Mouse (Mus musculus) bone marrow, adult 2 months (tissue): Measurements from ENCODE around the gene Pak2. TPM values are rescaled to one million over a fixed set of nuclear protein-coding genes. Genes with fewer than 3 reads are reported as not detected.

Experiments used
- H3K27ac ChIP-seq: fragments of 200-500 bp; 2 replicates; pipeline ENCODE4 v1.5.1; 2012; ENCODE audit warnings: low read depth, mild to moderate bottlenecking, control low read depth, inconsistent platforms, low read length; ENCODE audit not compliant: control insufficient read depth, poor library complexity, insufficient read depth
- H3K4me1 ChIP-seq: fragments of 200-500 bp; 2 replicates; pipeline ENCODE4 v1.6.1; 2011; ENCODE audit warnings: low read length; ENCODE audit not compliant: control insufficient read depth, insufficient read depth
- H3K4me3 ChIP-seq: fragments of 200-500 bp; replicated peaks from 2 replicates; pipeline ENCODE3; 2011; ENCODE audit warnings: mild to moderate bottlenecking, low read depth, low read length, control low read depth; ENCODE audit not compliant: control insufficient read depth
- CTCF ChIP-seq: fragments of 200-500 bp; IDR thresholded peaks from 2 replicates; pipeline ENCODE4 v1.5.1; 2011; ENCODE audit warnings: low read length, control low read depth; ENCODE audit not compliant: control insufficient read depth, insufficient read depth
- POLR2A ChIP-seq: fragments of 200-500 bp; IDR thresholded peaks from 2 replicates; pipeline ENCODE4 v1.6.1; 2011; ENCODE audit warnings: low read depth, mild to moderate bottlenecking, control low read depth, low read length, borderline replicate concordance; ENCODE audit not compliant: control insufficient read depth
- WGBS: fragments of 180-500 bp; shearing (Covaris S2); methylation state at CpG from one replicate; pipeline ENCODE4 v1.1.7; 2018; 5-methylcytosine and 5-hydroxymethylcytosine counted together
- polyA plus RNA-seq: library from polyadenylated mRNA; stranded (reverse); fragments of >200 nt; gene quantifications from 2 replicates; pipeline ENCODE4 v1.2.4, GENCODE M21; 2011; ENCODE audit warnings: low replicate concordance; ENCODE audit not compliant: missing spikeins, insufficient read depth, insufficient read length

The Pak2 gene
- polyA plus RNA-seq, 1 experiment = 25.2 TPM

- TF ChIP-seq CTCF (no peak), POLR2A (no peak)
- H3K4me1 ChIP-seq = peaks cover 3% of the 10 kb centered on the region
- 9% methylated on average over 6 of the region's 6 CpGs for WGBS
- H3K4me3 ChIP-seq = no peak overlapping the region
- no peak overlapping the region for H3K27ac ChIP-seq
These were observed 19.2 kb downstream of the Pak2 start for GRCm38 (mm10) chr16:32059840-32060523.

GRCm38 (mm10) chr16:32058817-32059216 is 20.3 kb downstream of the Pak2 start:
- no peak for TF ChIP-seq CTCF
- no peak for TF ChIP-seq POLR2A
- Histone ChIP-seq H3K27ac (no peak overlapping the region), H3K4me1 (peaks cover 2% of the 10 kb centered on the region), H3K4me3 (no peak overlapping the region)
- WGBS = 75% methylated on average over 5 of the region's 5 CpGs

- TF ChIP-seq POLR2A (no peak), CTCF (no peak)
- 85% methylated on average over 4 of the region's 4 CpGs for WGBS
- Histone ChIP-seq H3K4me1 (no peaks in the 10 kb centered on the region), H3K4me3 (no peak overlapping the region), H3K27ac (no peak overlapping the region)
These were observed 36.8 kb downstream of the Pak2 start for GRCm38 (mm10) chr16:32042367-32042766.

GRCm38 (mm10) chr16:32019678-32020077 is 59.5 kb downstream of the Pak2 start:
- Histone ChIP-seq H3K27ac (no peak overlapping the region), H3K4me3 (no peak overlapping the region), H3K4me1 (no peaks in the 10 kb centered on the region)
- WGBS = 92% methylated on average over 9 of the region's 9 CpGs
- TF ChIP-seq CTCF = no peak
- TF ChIP-seq POLR2A = no peak

GRCm38 (mm10) chr16:32010330-32010729 is 68.8 kb downstream of the Pak2 start:
- TF ChIP-seq CTCF = no peak
- no peak for TF ChIP-seq POLR2A
- 71% methylated on average over 4 of the region's 4 CpGs for WGBS
- H3K27ac ChIP-seq = no peak overlapping the region
- no peaks in the 10 kb centered on the region for H3K4me1 ChIP-seq
- H3K4me3 ChIP-seq = no peak overlapping the region

GRCm38 (mm10) chr16:32009913-32010312 is 69.2 kb downstream of the Pak2 start:
- 35% methylated on average over 5 of the region's 5 CpGs for WGBS
- Histone ChIP-seq H3K27ac (no peak overlapping the region), H3K4me1 (no peaks in the 10 kb centered on the region), H3K4me3 (no peak overlapping the region)
- no peak for TF ChIP-seq POLR2A

GRCm38 (mm10) chr16:32008529-32009293 is 70.4 kb downstream of the Pak2 start:
- no peak for TF ChIP-seq POLR2A
- TF ChIP-seq CTCF = no peak
- Histone ChIP-seq H3K27ac (no peak overlapping the region), H3K4me1 (no peaks in the 10 kb centered on the region), H3K4me3 (no peak overlapping the region)
- 75% methylated on average over 10 of the region's 10 CpGs for WGBS

- Histone ChIP-seq H3K4me3 (no peak overlapping the region), H3K4me1 (no peaks in the 10 kb centered on the region; the same call in 1 of the 2 replicates), H3K27ac (no peak overlapping the region)
- WGBS = 91% methylated on average over 3 of the region's 3 CpGs
- TF ChIP-seq POLR2A (no peak), CTCF (no peak)
These were observed 74.4 kb downstream of the Pak2 start for GRCm38 (mm10) chr16:32004731-32005130.
